Mouse (Mus musculus) small intestine, adult 2 months (tissue): Measurements from ENCODE around the gene Naa25.

ENCODE experiments used
- CTCF ChIP-seq: fragments of 200-500 bp; IDR thresholded peaks from 2 replicates; pipeline ENCODE4 v1.5.1; 2012; ENCODE audit warnings: low read depth, mild to moderate bottlenecking, control low read depth, inconsistent platforms, low read length, moderate library complexity, mixed read lengths; ENCODE audit not compliant: insufficient replicate concordance, insufficient read length; ENCODE audit errors: extremely low read depth
- POLR2A ChIP-seq: fragments of 200-500 bp; IDR thresholded peaks from 2 replicates; pipeline ENCODE4 v1.6.1; 2012; ENCODE audit warnings: low read depth, mild to moderate bottlenecking, control low read depth, inconsistent platforms, low read length, moderate library complexity

DNA sequence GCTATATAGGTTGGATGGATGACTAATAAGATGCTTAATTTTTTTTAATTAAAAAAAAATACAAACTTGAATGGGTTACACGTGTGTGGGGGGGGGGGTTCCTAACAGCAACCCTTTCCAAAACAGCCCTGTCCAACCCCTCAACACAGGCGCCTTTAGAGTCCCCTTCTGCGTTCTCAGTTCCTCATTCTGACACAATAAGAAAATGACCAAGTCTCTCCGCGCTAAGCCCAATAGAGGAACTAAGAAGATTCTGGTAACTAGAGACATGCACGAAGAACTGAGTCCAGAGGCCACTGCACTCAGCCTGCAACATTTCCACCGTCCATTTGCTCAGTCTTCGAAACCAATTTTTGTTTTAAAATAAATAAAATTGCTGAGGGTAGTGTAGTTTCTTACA is 53.5 kb downstream of the Naa25 start:
- TF ChIP-seq CTCF (no peak), POLR2A (no peak)
